Mouse (Mus musculus) liver (tissue): ENCODE measurements around the gene Pcsk1n.
A peak's percentile ranks its signal among the peaks of the same experiment; 100 is the strongest.

ENCODE experiments used
- DNase-seq: peaks from one replicate; pipeline ENCODE4 v3.0.0-alpha.2; 2020; ENCODE audit warnings: mixed read lengths

Gene Pcsk1n

GRCm38 (mm10) chrX:7947108-7947899 is 27.7 kb downstream of the Pcsk1n start, which contains the start of gene Hdac6:
TSS of gene Hdac6 (minus strand) at chrX:7947889.
- DNase-seq: no peak

- peak; percentile 93 for DNase-seq
These were observed 28.4 kb downstream of the Pcsk1n start for GRCm38 (mm10) chrX:7947900-7948492.

- no peak for DNase-seq
These were observed 30.5 kb downstream of the Pcsk1n start for GRCm38 (mm10) chrX:7950091-7950490.

GRCm38 (mm10) chrX:7958868-7959267 is 39.2 kb downstream of the Pcsk1n start:
- no peak for DNase-seq

- DNase-seq: peak; percentile 57
These were observed 44.4 kb downstream of the Pcsk1n start for GRCm38 (mm10) chrX:7963829-7964626.

GRCm38 (mm10) chrX:7966161-7966560 is 46.5 kb downstream of the Pcsk1n start:
- peak; percentile 63 for DNase-seq

GRCm38 (mm10) chrX:7967596-7968201 is 48.1 kb downstream of the Pcsk1n start:
- peak; percentile 90 for DNase-seq

GRCm38 (mm10) chrX:7968226-7968625 is 48.6 kb downstream of the Pcsk1n start:
- peak; percentile 82 for DNase-seq

- no peak for DNase-seq
These were observed 49.3 kb downstream of the Pcsk1n start for GRCm38 (mm10) chrX:7968899-7969298.

- peak; percentile 91 for DNase-seq
These were observed 51.7 kb downstream of the Pcsk1n start for GRCm38 (mm10) chrX:7971292-7971691.
